Mouse (Mus musculus): ENCODE data around the gene Lpar1. TPM values are rescaled to one million over a fixed set of nuclear protein-coding genes. Genes with fewer than 3 reads are reported as not detected.

Gene Lpar1
- polyA plus RNA-seq, 2 experiments: 0.99 to 2.5 TPM

DNA sequence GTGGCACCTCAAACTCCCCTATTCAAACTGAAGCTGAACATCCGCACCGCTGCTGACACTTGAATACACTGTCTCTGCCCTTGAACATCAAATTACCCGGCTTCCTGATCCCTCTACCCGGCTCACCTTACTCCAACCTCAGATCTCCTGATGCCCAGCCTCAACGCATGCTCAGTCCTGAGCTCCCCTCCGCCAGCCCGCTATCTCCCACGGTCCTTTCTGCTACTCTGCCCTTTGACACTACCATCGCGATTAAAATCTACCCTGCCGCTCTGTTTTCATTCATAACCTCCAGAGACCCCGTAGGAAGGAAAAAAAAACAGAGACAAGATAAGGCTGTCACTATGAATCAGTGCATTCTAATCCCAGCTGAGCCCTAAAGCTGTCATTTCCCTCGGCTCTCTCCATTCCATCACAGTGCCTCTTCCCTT, 19.5 kb downstream of the Lpar1 start:
- no peak for DNase-seq (ENCODE audit: low read depth in 3 of 3, low spot score in 3 of 3)
- Histone ChIP-seq H3K4me2 (ENCODE audit: low read depth) (no peak overlapping the region), H3K9ac (replicated peaks) (no peak overlapping the region), H3K4me1 (replicated peaks; ENCODE audit: control insufficient read depth in 2 of 2, insufficient read depth in 2 of 2, low read length in 1 of 2) (peaks cover 0 to 2% of the 10 kb centered on the region in 2 experiments; a peak in 1 of 4 replicates), H3K27me3 (ENCODE audit: control insufficient read depth, insufficient read depth, low read length) (no peaks in the 10 kb centered on the region), H3K4me3 (ENCODE audit: insufficient read depth in 1 of 2, low read depth in 2 of 2, low read length in 2 of 2) (no peak overlapping the region), H3K27ac (no peak overlapping the region), H3K9me3 (ENCODE audit: control insufficient read depth, low read length) (no peaks in the 10 kb centered on the region), H3K36me3 (replicated peaks; ENCODE audit: control insufficient read depth, insufficient read depth, low read depth) (no peaks in the 10 kb centered on the region)
- no peak for TF ChIP-seq CTCF (IDR thresholded peaks at IDR 0.05; ENCODE audit: low read depth)
- TF ChIP-seq EP300 (IDR thresholded peaks at IDR 0.05; ENCODE audit: low read depth): no peak
- 54% methylated on average over 13 of the region's 13 CpGs for WGBS (ENCODE audit: insufficient replicate concordance)
- ATAC-seq (ENCODE audit: insufficient read depth): no peak

GRCm38 (mm10) chr4:58533519-58533918, 20.2 kb downstream of the Lpar1 start:
- Histone ChIP-seq H3K27me3 (ENCODE audit: control insufficient read depth, insufficient read depth, low read length) (no peaks in the 10 kb centered on the region), H3K4me3 (ENCODE audit: insufficient read depth in 1 of 2, low read depth in 2 of 2, low read length in 2 of 2) (no peak overlapping the region), H3K4me2 (ENCODE audit: low read depth) (no peak overlapping the region), H3K9ac (replicated peaks) (no peak overlapping the region), H3K9me3 (ENCODE audit: control insufficient read depth, low read length) (no peaks in the 10 kb centered on the region), H3K36me3 (replicated peaks; ENCODE audit: control insufficient read depth, insufficient read depth, low read depth) (no peaks in the 10 kb centered on the region), H3K27ac (no peak overlapping the region), H3K4me1 (replicated peaks; ENCODE audit: control insufficient read depth in 2 of 2, insufficient read depth in 2 of 2, low read length in 1 of 2) (peaks cover 0 to 2% of the 10 kb centered on the region in 2 experiments; a peak in 1 of 4 replicates)
- WGBS (ENCODE audit: insufficient replicate concordance): 61% methylated on average over 3 of the region's 3 CpGs
- DNase-seq (ENCODE audit: low read depth in 3 of 3, low spot score in 3 of 3) (no peak), ATAC-seq (ENCODE audit: insufficient read depth) (no peak)
- TF ChIP-seq EP300 (IDR thresholded peaks at IDR 0.05; ENCODE audit: low read depth) (no peak), CTCF (IDR thresholded peaks at IDR 0.05; ENCODE audit: low read depth) (no peak)

- no peaks in the 10 kb centered on the region for H3K36me3 ChIP-seq (replicated peaks; ENCODE audit: control insufficient read depth, insufficient read depth, low read depth)
- ATAC-seq (ENCODE audit: insufficient read depth) (no peak), DNase-seq (ENCODE audit: low read depth in 3 of 3, low spot score in 3 of 3) (no peak)
- peaks cover 0 to 2% of the 10 kb centered on the region in 2 experiments; a peak in 1 of 4 replicates for H3K4me1 ChIP-seq (replicated peaks; ENCODE audit: control insufficient read depth in 2 of 2, insufficient read depth in 2 of 2, low read length in 1 of 2)
- no peak overlapping the region for H3K27ac ChIP-seq
- 44% methylated on average over 3 of the region's 3 CpGs for WGBS (ENCODE audit: insufficient replicate concordance)
- H3K4me3 ChIP-seq (ENCODE audit: insufficient read depth in 1 of 2, low read depth in 2 of 2, low read length in 2 of 2): no peak overlapping the region
- H3K27me3 ChIP-seq (ENCODE audit: control insufficient read depth, insufficient read depth, low read length): no peaks in the 10 kb centered on the region
- H3K9me3 ChIP-seq (ENCODE audit: control insufficient read depth, low read length): no peaks in the 10 kb centered on the region
- TF ChIP-seq EP300 (IDR thresholded peaks at IDR 0.05; ENCODE audit: low read depth) (no peak), CTCF (IDR thresholded peaks at IDR 0.05; ENCODE audit: low read depth) (no peak)
- H3K9ac ChIP-seq (replicated peaks): no peak overlapping the region
- H3K4me2 ChIP-seq (ENCODE audit: low read depth): no peak overlapping the region
These were observed 21.4 kb downstream of the Lpar1 start for GRCm38 (mm10) chr4:58532326-58532725.

- H3K27ac ChIP-seq: no peak overlapping the region
- ATAC-seq (ENCODE audit: insufficient read depth): no peak
These were observed 23.0 kb downstream of the Lpar1 start for GRCm38 (mm10) chr4:58530706-58531105.

GRCm38 (mm10) chr4:58530279-58530678, 23.4 kb downstream of the Lpar1 start:
- WGBS (ENCODE audit: insufficient replicate concordance): 54% methylated on average over 3 of the region's 3 CpGs
- DNase-seq (ENCODE audit: low read depth in 3 of 3, low spot score in 3 of 3): no peak

More at GRCm38 (mm10) chr4:58530706-58531105, 23.0 kb downstream of the Lpar1 start:
- no peak overlapping the region for H3K4me3 ChIP-seq (ENCODE audit: insufficient read depth in 1 of 2, low read depth in 2 of 2, low read length in 2 of 2)
- H3K27me3 ChIP-seq (ENCODE audit: control insufficient read depth, insufficient read depth, low read length): no peaks in the 10 kb centered on the region
- peaks cover 0 to 2% of the 10 kb centered on the region in 2 experiments; a peak in 1 of 4 replicates for H3K4me1 ChIP-seq (replicated peaks; ENCODE audit: control insufficient read depth in 2 of 2, insufficient read depth in 2 of 2, low read length in 1 of 2)
- 75% methylated on average over 5 of the region's 5 CpGs for WGBS (ENCODE audit: insufficient replicate concordance)
- H3K4me2 ChIP-seq (ENCODE audit: low read depth): no peak overlapping the region
- no peaks in the 10 kb centered on the region for H3K9me3 ChIP-seq (ENCODE audit: control insufficient read depth, low read length)
- no peak for DNase-seq (ENCODE audit: low read depth in 3 of 3, low spot score in 3 of 3)
- TF ChIP-seq EP300 (IDR thresholded peaks at IDR 0.05; ENCODE audit: low read depth) (no peak), CTCF (IDR thresholded peaks at IDR 0.05; ENCODE audit: low read depth) (no peak)
- H3K9ac ChIP-seq (replicated peaks): no peak overlapping the region
- no peaks in the 10 kb centered on the region for H3K36me3 ChIP-seq (replicated peaks; ENCODE audit: control insufficient read depth, insufficient read depth, low read depth)

More at GRCm38 (mm10) chr4:58530279-58530678, 23.4 kb downstream of the Lpar1 start:
- H3K4me3 ChIP-seq (ENCODE audit: insufficient read depth in 1 of 2, low read depth in 2 of 2, low read length in 2 of 2): no peak overlapping the region
- 0 out of 4 replicates have a peak, but pooled peaks cover 0 to 1% of the 10 kb centered on the region in 2 experiments for H3K4me1 ChIP-seq (replicated peaks; ENCODE audit: control insufficient read depth in 2 of 2, insufficient read depth in 2 of 2, low read length in 1 of 2)
- no peak overlapping the region for H3K9ac ChIP-seq (replicated peaks)
- no peaks in the 10 kb centered on the region for H3K27me3 ChIP-seq (ENCODE audit: control insufficient read depth, insufficient read depth, low read length)
- no peaks in the 10 kb centered on the region for H3K9me3 ChIP-seq (ENCODE audit: control insufficient read depth, low read length)
- TF ChIP-seq EP300 (IDR thresholded peaks at IDR 0.05; ENCODE audit: low read depth) (no peak), CTCF (IDR thresholded peaks at IDR 0.05; ENCODE audit: low read depth) (no peak)
- H3K27ac ChIP-seq: no peak overlapping the region
- no peak for ATAC-seq (ENCODE audit: insufficient read depth)
- H3K4me2 ChIP-seq (ENCODE audit: low read depth): no peak overlapping the region
- no peaks in the 10 kb centered on the region for H3K36me3 ChIP-seq (replicated peaks; ENCODE audit: control insufficient read depth, insufficient read depth, low read depth)
